Mouse (Mus musculus) spleen, postnatal 36 days (tissue): ENCODE data around the gene Ephx4.
"Not testable (repeated sequence)": the region's sequence is repeated elsewhere in the genome, so short reads cannot be mapped to it uniquely, and the experiment has no call there.

ENCODE experiments used
- DNase-seq, 2 experiments: peaks; one replicate each; pipeline ENCODE4 v3.0.0; 2022; ENCODE audit warnings: low spot score in 2 of 2, mixed read lengths in 1 of 2

Gene Ephx4

DNA sequence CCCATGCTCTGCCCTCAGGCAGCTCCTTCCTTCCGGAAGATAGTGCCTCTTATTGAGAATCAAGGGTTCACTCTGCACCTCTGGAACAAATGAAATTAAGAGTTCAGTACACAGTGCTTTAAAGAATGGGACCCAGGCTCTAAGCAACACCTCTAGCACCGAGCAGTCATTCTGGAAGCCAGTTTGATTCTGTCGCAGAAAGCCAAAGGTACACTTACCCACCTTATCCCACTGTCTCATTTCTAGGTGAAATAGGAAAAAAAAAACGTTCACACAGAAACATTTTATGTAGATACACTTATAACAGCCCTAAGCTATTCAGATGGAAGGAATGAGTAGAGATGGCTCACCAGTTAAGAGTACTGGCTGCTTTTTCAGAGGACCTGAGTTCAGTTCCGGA, at the start of gene Ephx4:
Gene Ephx4 (plus strand): TSS at position 301 of the 400 bp plus-strand sequence.
- DNase-seq = no peak

DNA sequence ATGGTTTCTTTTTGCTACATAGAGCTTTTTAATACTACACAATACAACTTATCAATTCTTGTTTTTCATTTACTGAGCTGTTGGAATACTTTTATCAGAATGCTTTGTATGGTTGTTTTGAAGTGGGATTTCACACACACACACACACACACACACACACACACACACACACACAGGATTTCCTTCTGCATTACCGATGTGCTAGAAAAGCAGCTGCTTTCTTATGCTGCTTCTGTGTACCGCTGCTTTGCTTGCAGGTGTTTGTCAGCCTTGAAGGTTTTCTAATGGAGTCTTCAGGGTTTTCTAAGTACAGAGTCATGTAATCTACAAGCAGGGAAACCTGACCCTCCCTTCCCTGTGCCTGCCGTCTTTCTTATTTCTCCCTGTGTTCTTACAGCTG, 48.6 kb upstream of the Ephx4 start:
- DNase-seq = no peak

DNA sequence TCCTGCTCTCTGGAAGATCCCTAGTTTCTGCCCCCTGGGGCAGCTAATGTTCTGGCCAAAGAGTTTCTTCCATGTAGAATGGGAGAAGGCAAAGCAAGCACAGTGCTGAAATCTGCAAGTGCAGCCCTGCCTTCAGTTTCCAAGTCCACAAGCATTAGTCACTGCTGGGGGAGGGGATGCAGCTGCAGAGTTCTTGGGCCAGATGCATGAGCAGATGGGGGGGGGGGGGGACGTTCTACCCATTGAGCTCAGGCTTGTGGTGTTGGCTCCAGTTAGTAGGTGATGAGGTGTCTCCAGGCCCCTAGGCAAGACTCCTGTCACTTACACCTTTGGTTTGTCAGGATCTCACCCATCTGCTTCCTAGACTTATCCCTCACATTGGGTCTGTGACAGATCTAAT, 46.7 kb upstream of the Ephx4 start:
- no peak for DNase-seq

DNA sequence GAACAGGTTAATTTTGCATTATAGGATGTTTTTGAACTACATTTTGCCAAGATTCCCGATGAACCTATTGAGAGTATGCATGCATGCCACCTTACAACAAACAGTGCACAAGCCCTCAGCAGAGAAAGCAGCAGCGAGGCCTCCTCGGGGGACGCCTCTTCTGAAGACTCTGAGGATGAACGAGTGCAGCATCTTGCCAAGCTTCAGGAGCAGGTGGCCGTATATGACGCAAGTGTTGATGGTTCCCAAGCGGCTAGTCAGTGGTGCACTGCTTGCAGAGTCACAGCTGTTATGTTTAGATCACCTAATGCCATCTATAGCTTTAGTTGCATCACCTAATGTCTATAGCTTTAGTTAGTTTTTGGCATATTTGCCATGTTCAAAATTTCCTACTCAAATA, 44.8 kb upstream of the Ephx4 start:
- no peak for DNase-seq

DNA sequence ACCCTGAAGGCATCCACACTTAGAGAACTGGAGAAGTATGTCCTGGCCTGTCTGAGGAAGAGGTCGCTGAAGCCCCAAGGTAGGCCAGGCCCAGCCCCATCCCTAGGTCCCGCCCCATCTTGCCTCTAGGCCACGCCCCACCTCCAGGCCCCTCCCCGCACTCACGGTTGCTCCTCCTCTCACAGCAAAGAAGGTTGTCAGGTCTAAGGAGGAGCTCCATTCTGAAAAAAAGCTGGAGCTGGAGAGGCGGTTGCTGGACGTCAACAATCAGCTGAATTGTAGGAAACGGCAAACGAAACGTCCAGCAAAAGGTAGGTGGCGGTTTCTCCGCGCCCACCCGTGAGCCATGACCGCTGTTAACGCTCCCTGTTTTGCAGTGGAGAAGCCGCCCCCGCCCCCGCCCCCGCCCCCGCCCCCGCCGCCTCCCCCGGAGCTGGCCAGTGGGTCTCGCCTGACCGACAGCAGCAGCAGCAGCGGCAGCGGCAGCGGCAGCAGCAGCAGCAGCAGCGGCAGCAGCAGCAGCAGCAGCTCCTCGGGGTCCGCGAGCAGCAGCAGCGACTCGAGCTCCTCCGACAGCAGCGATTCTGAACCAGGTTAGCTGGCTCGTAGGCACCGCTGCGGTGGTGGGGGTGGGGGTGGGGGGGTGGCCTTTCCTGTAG, 43.0 kb upstream of the Ephx4 start:
- peak; percentile 87 to 88 for DNase-seq

DNA sequence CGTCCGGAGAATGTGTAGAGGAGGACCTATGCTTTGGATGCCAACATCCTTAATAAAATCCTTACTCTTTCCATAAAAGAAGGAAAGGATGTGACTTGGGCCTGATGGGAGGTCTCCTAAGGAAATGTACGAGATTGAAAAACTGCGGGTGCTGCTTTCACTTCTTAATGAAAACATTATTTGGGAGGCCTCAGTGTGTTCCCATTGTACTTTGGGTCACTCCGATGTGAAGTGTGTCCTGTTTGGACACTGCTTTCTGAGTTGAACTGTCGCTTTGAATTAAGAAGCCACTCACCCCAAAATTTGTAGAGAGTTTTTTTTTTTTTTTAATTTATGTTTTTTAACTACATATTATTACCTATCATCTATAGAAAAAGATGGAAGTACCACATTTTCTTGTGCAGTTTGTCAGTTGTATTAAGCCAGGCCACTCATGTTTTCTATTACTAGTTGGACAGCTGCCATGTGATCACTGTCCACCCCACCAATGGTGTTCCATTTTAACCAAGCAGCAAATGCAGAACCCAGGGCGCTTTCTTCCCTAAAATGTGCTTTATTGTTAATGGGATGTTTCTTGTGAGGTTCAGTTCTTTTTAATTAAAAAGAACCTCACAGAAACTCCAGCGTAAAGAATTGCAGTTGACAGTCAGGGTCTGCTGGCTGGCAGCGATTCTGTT, 42.3 kb upstream of the Ephx4 start:
- DNase-seq = no peak

DNA sequence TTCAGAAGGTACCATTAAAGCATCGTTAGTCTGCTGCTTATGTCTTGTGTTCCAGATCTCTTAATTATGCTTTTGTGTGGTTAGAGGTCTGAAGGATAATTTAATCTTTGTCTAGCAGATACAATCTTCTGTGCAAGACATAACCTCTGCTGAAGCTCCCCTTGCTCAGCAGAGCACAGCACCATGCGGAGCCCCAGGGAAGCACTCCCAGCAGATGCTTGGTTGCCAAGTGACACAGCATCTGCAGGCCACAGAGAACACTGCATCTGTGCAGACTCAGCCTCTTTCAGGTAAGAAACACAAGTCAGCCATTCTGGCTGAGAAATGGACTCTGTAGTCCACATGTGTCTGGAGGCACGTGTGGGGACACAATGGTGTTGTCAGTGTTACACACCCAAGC, 32.5 kb upstream of the Ephx4 start:
- no peak for DNase-seq

DNA sequence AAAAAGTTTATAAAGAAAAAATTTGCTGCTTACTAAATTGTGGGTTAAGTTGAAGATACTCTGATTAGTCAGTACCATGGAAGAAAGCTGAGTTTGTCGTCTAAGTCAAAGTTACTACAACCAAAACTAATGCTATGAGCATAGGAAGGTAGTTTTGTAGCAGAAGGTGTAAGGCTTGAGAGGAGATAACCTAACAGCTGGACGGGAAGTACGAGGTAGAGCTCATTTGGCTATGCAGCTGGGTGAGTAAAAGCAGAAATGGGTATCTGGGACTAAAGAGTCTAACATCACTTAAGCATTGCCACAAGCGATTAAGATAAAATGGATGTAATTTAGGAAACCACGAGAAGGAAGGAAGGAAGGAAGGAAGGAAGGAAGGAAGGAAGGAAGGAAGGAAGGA, 31.2 kb upstream of the Ephx4 start:
- no peak for DNase-seq

DNA sequence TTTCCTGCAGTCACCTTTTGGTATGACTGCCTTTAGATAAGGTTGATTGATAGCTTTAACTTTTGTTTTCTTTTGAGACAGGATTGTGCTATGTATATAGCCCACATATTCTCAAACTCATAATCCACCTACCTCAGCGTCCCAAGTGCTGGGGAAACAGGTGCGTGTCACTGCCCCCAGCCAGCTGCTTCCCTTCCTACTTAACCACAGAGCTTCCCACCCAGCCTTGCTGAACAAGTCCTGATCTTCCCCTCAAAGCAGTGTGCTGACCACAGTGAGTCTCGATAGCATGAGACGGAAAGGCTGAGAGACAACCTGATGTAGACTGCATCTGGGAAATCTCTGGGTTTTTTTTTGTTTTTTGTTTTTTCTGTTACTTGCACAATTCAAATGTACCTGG, 29.3 kb upstream of the Ephx4 start:
- no peak for DNase-seq

DNA sequence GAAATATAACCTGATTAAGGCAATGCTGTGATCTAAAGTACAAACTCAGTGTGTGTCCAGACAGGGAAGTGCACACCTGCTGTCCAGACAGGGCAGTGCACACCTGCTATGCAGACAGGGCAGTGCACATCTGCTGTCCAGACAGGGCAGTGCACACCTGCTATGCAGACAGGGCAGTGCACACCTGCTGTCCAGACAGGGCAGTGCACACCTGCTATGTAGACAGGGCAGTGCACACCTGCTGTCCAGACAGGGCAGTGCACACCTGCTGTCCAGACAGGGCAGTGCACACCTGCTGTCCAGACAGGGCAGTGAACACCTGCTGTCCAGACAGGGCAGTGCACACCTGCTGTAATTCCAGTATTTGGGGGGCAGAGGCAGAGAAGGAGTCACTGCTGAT, 16.1 kb upstream of the Ephx4 start:
- not testable (repeated sequence) for DNase-seq

DNA sequence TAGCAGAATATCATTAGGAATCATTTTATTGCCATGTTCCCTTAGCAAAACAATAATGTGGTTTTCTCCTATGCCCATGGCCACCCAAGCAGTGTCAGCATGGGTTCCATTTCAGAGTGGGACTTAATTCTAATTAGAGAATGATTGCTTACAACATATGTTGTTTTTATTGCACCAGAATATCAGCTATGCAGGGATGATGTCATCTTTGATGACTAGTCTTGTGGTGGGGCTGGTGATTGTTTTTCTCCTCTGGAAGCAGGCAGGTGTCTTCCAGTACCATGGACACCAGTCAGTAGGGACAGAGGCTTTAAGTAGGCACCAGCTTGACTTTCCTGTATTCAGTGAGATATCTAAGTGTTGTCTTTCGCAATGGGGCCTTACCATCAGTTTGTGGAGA, 14.7 kb upstream of the Ephx4 start:
- DNase-seq = no peak

DNA sequence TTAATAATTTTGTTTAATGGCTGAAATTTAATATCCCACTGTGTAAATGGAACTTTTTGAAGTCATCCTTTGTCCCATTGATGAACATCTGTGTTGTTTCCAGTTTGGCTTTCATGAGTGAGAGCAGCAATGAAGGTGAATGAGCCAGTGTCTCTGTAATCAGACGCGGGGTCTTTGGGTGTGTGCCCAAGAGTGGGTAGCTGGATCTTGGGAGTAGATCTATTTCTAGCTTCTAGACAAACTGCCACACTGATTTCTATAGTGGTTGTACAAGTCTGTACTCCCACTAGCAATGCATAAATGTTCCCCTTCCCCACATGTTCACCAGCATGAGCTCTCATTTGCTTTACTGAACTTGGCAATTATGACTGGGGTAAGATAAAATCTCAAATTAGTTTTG, 13.2 kb upstream of the Ephx4 start:
- DNase-seq = no peak

DNA sequence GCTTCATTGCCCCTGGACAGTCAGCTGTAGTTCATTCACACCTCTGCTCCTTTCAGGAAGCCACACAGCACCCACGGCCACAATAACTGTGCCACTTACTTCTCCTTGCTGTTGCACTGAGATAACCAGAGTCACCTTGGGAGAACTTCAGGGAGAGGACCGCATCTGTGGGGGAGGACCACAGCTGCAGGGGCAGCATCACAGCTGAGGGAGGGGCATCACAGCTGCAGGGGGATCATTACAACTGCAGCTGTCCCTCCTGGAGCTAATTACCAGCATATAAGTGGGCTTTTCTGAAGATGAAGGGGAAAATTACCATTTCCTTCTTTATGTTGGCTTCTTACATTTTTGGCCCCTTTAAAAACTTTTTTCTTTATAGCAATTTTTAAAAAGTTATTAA, 8.1 kb upstream of the Ephx4 start:
- DNase-seq = no peak

DNA sequence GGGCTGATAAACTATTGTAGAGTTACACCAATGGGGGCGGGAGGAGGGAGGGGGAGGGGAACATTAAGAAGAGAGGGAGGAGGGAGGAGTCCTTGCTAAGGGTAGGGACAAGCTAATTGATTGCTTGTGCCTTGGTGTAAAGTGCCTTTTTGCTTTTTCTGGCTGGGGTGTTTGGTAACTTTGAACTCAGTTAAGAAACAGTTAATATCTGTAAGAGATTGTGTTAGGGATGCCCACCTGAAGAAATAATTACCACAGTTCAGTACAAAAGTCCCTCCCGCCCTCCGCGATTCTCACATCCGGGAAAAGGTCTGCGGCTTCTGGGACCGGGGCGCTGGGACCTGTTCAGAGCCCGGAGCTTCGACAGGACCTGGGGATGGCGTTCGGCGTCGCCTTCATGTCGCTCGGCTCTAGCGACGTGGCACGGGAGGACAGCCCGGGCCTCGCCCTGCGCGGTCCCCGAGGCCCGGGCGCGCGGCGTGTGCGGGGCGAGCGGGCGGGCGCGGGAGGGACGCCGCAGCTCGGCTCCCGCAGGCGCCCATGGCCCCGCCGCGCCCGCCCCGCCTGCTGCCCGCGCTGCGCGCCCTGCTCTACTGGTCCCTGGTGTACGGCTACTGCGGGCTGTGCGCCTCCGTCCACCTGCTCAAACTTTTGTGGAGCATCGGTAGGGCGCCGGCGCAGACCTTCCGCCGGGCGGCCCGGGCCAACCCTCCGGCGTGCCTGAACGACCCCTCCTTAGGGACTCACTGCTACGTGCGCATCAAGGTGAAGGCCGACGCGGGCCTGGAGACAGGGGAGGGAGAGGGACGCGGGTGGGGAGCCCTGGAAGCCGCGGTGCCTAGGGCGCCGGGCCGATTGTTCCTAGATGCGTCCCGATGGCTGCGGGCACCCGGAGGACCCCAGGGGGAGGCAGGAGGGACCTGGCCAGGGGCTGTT, 743 bp downstream of the Ephx4 start:
- no peak for DNase-seq

DNA sequence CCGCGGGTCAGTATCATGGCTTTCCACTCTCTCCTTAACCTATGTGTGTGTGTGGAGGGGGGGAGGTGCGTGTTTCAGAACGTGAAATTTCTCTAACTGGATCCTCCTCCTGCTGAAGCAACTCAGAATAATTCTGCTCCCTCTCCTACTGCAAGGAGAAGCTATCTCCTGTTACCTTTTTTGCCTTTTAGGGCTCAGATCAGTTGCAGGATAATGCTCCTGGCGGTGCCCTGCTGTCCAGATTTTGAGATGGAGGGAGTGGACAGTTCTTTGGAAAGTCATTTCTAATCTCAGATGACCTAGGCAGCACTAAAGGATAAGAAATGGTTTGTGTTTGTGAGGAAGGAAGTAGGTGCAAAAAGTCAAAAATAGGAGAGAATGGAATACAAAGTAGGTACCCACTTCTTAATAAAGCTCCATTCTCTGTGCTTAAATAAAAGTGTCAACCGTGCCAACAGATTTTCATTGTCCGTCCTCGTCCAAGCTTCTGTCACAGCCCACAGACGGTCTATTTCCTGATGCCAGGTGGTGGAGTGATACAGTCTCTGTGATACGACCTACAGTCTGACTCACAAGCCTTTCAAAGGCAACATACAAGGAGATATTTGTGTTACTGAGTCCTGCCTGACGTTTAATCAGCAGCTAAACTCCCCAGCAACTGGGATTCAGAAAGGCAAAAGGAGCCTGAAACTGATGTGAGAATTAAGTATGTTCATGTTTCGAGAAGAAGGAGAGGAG, 1.6 kb downstream of the Ephx4 start:
- DNase-seq = no peak

DNA sequence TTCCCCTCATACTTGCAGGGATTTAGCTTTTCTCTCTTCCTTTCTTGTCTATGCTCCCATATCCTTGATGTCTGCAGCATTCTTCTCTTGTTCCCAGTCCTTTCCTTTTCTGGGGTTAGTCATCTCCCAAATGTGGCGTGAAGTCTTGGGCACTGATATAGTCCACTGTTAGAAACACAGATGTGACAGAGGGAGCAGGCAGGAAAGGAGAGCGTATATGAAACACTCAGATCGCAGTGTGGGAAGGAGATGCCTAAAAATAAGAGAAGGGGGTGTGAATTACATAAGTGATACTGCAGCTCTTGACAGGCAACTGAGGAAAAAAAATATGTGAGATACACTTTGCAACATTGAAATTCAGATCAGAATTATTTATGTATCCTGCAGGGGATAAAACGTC, 2.8 kb downstream of the Ephx4 start:
- no peak for DNase-seq

DNA sequence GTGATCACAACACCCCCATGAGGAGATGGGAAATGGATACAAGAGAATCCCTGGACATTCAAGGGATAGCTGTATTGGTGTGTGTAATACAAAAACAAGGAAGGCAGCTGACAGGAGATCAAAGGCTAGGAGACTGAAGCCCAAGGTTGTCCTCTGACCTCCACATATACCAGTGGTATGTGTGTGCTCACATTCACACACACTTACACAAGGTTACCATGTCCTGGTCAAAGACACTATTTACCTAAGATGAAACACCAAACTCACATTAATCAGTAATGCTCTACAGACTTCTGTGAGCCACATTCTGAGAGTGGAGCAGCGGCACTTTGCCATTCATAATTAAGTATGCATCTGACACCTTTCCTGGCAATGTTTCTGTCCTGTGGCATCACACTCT, 7.8 kb downstream of the Ephx4 start:
- DNase-seq = no peak

DNA sequence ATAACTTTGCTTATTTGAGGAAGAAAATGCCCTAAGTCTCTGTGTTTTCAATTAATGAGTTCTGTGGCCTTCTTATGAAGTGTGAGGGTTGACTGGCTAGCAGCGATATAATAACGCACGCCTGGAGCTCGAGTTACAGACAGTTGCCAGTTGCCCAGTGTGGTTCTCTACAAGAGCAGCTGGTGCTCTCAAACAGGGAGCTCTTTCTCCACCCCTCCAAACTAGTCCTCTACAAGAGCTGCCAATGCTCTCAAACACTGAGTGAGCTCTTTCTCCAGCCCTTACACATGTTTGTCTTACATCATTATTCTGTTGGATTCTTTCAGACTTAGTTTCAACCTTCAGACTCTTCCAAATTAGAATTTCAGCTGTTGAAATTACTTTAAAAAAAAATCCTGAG, 8.8 kb downstream of the Ephx4 start:
- DNase-seq = no peak

DNA sequence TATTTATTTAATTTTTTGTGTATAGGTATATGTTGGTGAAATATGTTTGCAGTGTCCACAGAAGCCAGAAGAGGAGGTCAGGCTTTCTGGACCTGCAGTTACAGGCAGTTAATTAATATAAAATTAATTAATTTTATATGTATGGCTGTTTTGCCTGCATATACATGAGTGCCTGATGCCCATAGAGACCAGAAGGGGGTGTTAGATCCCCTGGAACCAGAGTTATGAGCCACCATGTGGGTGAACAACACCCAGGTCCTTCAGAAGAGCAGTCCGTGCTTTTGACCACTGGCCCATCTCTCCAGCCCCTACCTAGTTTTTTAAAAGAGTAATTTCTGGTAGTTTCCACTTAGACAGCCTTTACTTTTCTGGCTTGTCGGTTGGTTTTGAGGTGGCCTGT, 9.7 kb downstream of the Ephx4 start:
- no peak for DNase-seq

DNA sequence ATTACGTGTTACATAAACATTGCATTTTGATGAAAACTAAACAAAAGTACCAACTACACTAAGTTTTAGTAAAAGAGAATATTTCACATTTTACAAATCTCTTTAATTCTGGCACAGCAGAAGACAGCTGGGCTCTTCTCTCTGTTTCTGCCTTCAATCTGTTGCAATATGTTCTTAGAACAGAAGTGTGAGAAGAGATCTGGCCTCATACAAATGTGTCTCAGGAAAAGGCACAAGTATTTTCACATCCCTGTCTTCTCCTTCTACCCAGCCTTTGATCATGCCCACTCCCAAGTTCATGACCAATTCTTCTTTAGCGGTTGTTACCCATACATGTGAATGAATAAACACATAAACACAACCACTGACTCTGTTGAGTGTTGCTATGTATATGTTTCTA, 12.6 kb downstream of the Ephx4 start:
- no peak for DNase-seq

DNA sequence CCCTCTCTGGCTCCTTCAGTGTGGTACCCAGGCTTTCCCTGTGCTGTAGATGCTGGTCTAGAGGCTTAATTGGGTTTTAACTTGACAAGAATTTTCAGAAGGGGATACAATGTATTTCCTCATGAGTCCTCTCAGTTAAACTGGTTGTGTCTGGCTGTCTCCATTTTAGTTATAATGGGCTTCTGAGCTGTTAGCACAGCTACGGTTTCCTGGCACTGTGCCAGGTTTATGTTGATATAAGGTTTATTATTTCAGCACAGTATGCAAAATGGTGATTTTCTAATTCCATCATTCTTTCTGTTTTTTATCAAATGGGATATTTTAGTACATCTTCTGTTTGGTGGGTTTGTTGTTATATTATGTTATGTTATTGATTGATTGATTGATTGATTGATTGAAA, 19.1 kb downstream of the Ephx4 start:
- no peak for DNase-seq

DNA sequence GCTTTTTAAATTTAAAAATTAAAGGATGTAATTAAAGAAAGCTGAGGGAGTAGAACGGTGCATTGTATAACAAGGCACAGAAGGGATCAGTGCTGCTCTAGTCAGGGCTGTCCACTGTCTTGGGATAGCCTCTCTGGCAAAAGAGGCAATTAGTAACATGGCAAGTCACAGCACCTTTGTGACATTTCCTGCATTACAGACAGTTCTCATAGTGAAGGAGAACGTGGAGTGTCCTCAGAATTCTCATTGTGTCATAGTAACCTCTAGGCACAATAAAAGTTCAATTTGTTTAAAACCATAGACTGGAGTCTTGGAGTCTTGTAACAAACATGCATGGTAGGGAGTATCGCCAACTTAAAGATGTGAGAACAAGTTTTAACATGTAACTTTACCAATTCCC, 28.7 kb downstream of the Ephx4 start, which contains the start of gene Lpcat2b:
Gene Lpcat2b (plus strand): TSS at position 301 of the 400 bp plus-strand sequence.
- no peak for DNase-seq
